In the genomic region with DNA sequence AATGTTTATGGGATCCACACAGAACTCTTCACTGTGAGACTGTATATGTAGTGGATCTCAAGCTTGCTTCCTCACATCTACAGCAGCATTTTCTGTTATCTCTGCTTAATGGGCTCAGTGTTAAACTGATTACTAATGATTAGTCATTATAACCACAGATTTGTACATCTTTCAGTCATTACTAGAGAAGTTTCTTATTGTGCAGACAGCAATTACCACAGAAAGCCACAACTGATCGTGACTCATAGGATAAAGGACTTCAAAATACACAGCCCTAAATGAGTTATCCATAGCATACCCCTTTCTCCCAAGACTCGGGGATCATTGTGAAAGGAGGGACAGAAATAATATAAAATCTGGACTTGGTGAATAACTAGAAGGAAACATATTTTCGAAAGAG, we compare ENCODE assay signal across 24 mouse cellular contexts.
DNase-seq lines count a peak whose midpoint lies in the region; ATAC-seq and TF ChIP-seq lines count a peak whose summit lies in the region.
"Had no signal": no experiment of that assay in that cellular context is flagged by ENCODE, and none has a peak within 500 bp of the region (broad histone marks: within the 10 kb centered on the region; RNA-seq: fewer than 3 reads in every experiment).

No protein-coding gene starts in this region.

- H3K79me2 ChIP-seq in myocyte (ENCODE audit: control insufficient read depth, insufficient read depth) = no peaks in the 10 kb centered on the region

- DNase-seq in 416B (ENCODE audit: low read depth) = peak; percentile 93
- DNase-seq in Muller cell, postnatal 12 days (ENCODE audit: inconsistent ontology term) = peak; percentile 87
- no peak for DNase-seq in right cerebral cortex, postnatal 4 days
- no peak for DNase-seq in heart, adult 18-20 months
- DNase-seq: adrenal gland, adult 2 months; adrenal gland, postnatal 10 days; adrenal gland, postnatal 25 days; cerebellum, adult 11-12 months; cerebellum, adult 2 months; cerebellum, adult 9-10 months; cerebellum, postnatal 10 days; cerebellum, postnatal 25 days had no signal

- TF ChIP-seq POLR2A in myocyte (IDR thresholded peaks at IDR 0.05; ENCODE audit: insufficient read length, low read depth) = no peak

- H3ac ChIP-seq in myocyte (ENCODE audit: control insufficient read depth, insufficient read length) = no peak overlapping the region

- no peak for ATAC-seq in frontal cortex, adult (ENCODE audit: low TSS enrichment)
- ATAC-seq: CD4-positive, CD25-positive, alpha-beta regulatory T cell, adult 4 months; forebrain, embryonic 14.5 days; forebrain, embryonic 16.5 days had no signal

- H3K4me2 ChIP-seq in myocyte (ENCODE audit: low read depth) = peak overlapping the region; percentile 28
- H3K4me2 ChIP-seq: embryonic facial prominence, embryonic 12.5 days; forebrain, embryonic 12.5 days had no signal

- H3K4me3 ChIP-seq in myocyte = no peak overlapping the region
- H3K4me3 ChIP-seq: embryonic facial prominence, embryonic 10.5 days; embryonic facial prominence, embryonic 12.5 days; erythroblast, embryonic 14.5 days; forebrain, embryonic 10.5 days; forebrain, embryonic 12.5 days had no signal

- no peaks in the 10 kb centered on the region for H3K27me3 ChIP-seq in myocyte (ENCODE audit: control insufficient read depth, insufficient read depth, insufficient read length)
- H3K27me3 ChIP-seq: CH12.LX; embryonic facial prominence, embryonic 12.5 days; forebrain, embryonic 12.5 days had no signal

- no peaks in the 10 kb centered on the region for H3K36me3 ChIP-seq in myocyte (ENCODE audit: control insufficient read depth, insufficient read depth)
- H3K36me3 ChIP-seq: embryonic facial prominence, embryonic 10.5 days; embryonic facial prominence, embryonic 12.5 days; forebrain, embryonic 10.5 days; forebrain, embryonic 12.5 days; G1E had no signal

TF ChIP-seq in myocyte, 11 proteins besides CTCF, POLR2A, EP300 and RAD21:
- TF ChIP-seq TCF12 (IDR thresholded peaks at IDR 0.05; ENCODE audit: insufficient read depth, poor library complexity, severe bottlenecking) (no peak), CEBPB (IDR thresholded peaks at IDR 0.05; ENCODE audit: insufficient read depth, poor library complexity, severe bottlenecking) (0 out of 2 replicates have a peak, but pooled peaks have one; percentile 56), MAX (IDR thresholded peaks at IDR 0.05; ENCODE audit: low read depth) (no peak), USF1 (IDR thresholded peaks at IDR 0.05; ENCODE audit: low read depth) (no peak)

Comparison
In these comparisons a context has a peak if more than half of its experiments do, and no peak if none do; other contexts are left out.
1. DNase-seq: peak in 416B (single experiment) and Muller cell, postnatal 12 days (single experiment); none in right cerebral cortex, postnatal 4 days (single experiment) and heart, adult 18-20 months (0 of 2).